Mouse (Mus musculus) intestine, embryonic 15.5 days (tissue): ENCODE measurements around the gene Abhd8. TPM values are rescaled to one million over a fixed set of nuclear protein-coding genes. Genes with fewer than 3 reads are reported as not detected.
"Not testable (repeated sequence)": the region's sequence is repeated elsewhere in the genome, so short reads cannot be mapped to it uniquely, and the experiment has no call there.

Source experiments
- ATAC-seq: fragments of 200-750 bp; cut with Nextera tagmentation; 2 replicates; pipeline ENCODE4 v1.8.0; 2017; ENCODE audit warnings: moderate TSS enrichment, moderate library complexity
- H3K27ac ChIP-seq: fragments of 300-500 bp; sonication (generic); 2 replicates; pipeline ENCODE4 v1.5.1; 2015; ENCODE audit warnings: mild to moderate bottlenecking, inconsistent platforms
- H3K27me3 ChIP-seq: fragments of 300-500 bp; sonication (generic); replicated peaks from 2 replicates; pipeline ENCODE4 v1.6.1; 2015; ENCODE audit warnings: inconsistent platforms
- H3K36me3 ChIP-seq: fragments of 300-500 bp; sonication (generic); 2 replicates; pipeline ENCODE4 v1.6.1; 2015; ENCODE audit warnings: inconsistent platforms
- H3K4me1 ChIP-seq: fragments of 300-500 bp; sonication (generic); replicated peaks from 2 replicates; pipeline ENCODE4 v1.6.1; 2015; ENCODE audit warnings: inconsistent platforms
- H3K4me2 ChIP-seq: fragments of 300-500 bp; sonication (generic); replicated peaks from 2 replicates; pipeline ENCODE4 v1.6.1; 2015; ENCODE audit warnings: mild to moderate bottlenecking, inconsistent platforms
- H3K4me3 ChIP-seq: fragments of 300-500 bp; sonication (generic); replicated peaks from 2 replicates; pipeline ENCODE4 v1.5.1; 2015; ENCODE audit warnings: inconsistent platforms
- H3K9ac ChIP-seq: fragments of 300-500 bp; sonication (generic); 2 replicates; pipeline ENCODE4 v1.6.1; 2015; ENCODE audit warnings: inconsistent platforms
- H3K9me3 ChIP-seq: fragments of 300-500 bp; sonication (generic); 2 replicates; pipeline ENCODE4 v1.6.1; 2016; ENCODE audit warnings: inconsistent platforms
- WGBS: fragments of 180-500 bp; shearing (Covaris S2); methylation state at CpG from one replicate; pipeline ENCODE4 v1.1.7; 2015; 5-methylcytosine and 5-hydroxymethylcytosine counted together
- polyA plus RNA-seq: library from polyadenylated mRNA; unstranded; fragments of >200 nt; fragmentation: Nextera tagmentation; extraction: Ambion mirVana; gene quantifications from 2 replicates; pipeline ENCODE4 v1.2.1, GENCODE M21; 2015

The Abhd8 gene
- polyA plus RNA-seq, 1 experiment from 2014 or later: 37.5 TPM

GRCm38 (mm10) chr8:71445096-71445495, 18.4 kb downstream of the Abhd8 start:
- no peak overlapping the region for H3K4me2 ChIP-seq
- 84% methylated on average over 7 of the region's 7 CpGs for WGBS
- H3K4me1 ChIP-seq: no peaks in the 10 kb centered on the region
- ATAC-seq: no peak
- no peaks in the 10 kb centered on the region for H3K9me3 ChIP-seq
- no peak overlapping the region for H3K9ac ChIP-seq
- H3K27me3 ChIP-seq: no peaks in the 10 kb centered on the region
- H3K27ac ChIP-seq: no peak overlapping the region
- H3K36me3 ChIP-seq: no peaks in the 10 kb centered on the region
- no peak overlapping the region for H3K4me3 ChIP-seq

- WGBS: under 1% methylated on average over 7 of the region's 7 CpGs
- no peak; the same call in 1 of the 2 replicates for ATAC-seq
- Histone ChIP-seq H3K4me3 (no peak overlapping the region), H3K4me1 (no peaks in the 10 kb centered on the region), H3K36me3 (no peaks in the 10 kb centered on the region), H3K27me3 (no peaks in the 10 kb centered on the region), H3K9ac (no peak overlapping the region), H3K9me3 (no peaks in the 10 kb centered on the region), H3K4me2 (no peak overlapping the region), H3K27ac (no peak overlapping the region)
Observed at GRCm38 (mm10) chr8:71441404-71441803, 22.1 kb downstream of the Abhd8 start.

- H3K4me2 ChIP-seq: no peak overlapping the region
- no peaks in the 10 kb centered on the region for H3K36me3 ChIP-seq
- no peak overlapping the region for H3K27ac ChIP-seq
- H3K4me1 ChIP-seq: no peaks in the 10 kb centered on the region
- ATAC-seq: no peak
- H3K4me3 ChIP-seq: no peak overlapping the region
- no peaks in the 10 kb centered on the region for H3K27me3 ChIP-seq
- 49% methylated on average over 3 of the region's 3 CpGs for WGBS
- H3K9ac ChIP-seq: no peak overlapping the region
- no peaks in the 10 kb centered on the region for H3K9me3 ChIP-seq
Observed at GRCm38 (mm10) chr8:71437041-71437440, 26.4 kb downstream of the Abhd8 start.

- not testable (repeated sequence) for H3K36me3 ChIP-seq, H3K9me3 ChIP-seq, H3K9ac ChIP-seq, ATAC-seq, H3K27ac ChIP-seq, H3K4me3 ChIP-seq, H3K27me3 ChIP-seq, H3K4me1 ChIP-seq, H3K4me2 ChIP-seq
- 83% methylated on average over 1 of the region's 1 CpGs for WGBS
Observed at GRCm38 (mm10) chr8:71432935-71433334, 30.5 kb downstream of the Abhd8 start.

- H3K27me3 ChIP-seq: no peaks in the 10 kb centered on the region
- no peak overlapping the region for H3K4me2 ChIP-seq
- H3K9me3 ChIP-seq: no peaks in the 10 kb centered on the region
- no peak overlapping the region for H3K27ac ChIP-seq
- no peaks in the 10 kb centered on the region for H3K4me1 ChIP-seq
- no peak overlapping the region for H3K4me3 ChIP-seq
- no peaks in the 10 kb centered on the region for H3K36me3 ChIP-seq
- ATAC-seq: no peak
- H3K9ac ChIP-seq: no peak overlapping the region
Observed at GRCm38 (mm10) chr8:71422121-71422520, 41.3 kb downstream of the Abhd8 start.

- Histone ChIP-seq H3K4me2 (no peak overlapping the region), H3K36me3 (peaks cover 19% of the 10 kb centered on the region), H3K9me3 (no peaks in the 10 kb centered on the region), H3K4me1 (peaks cover 10% of the 10 kb centered on the region), H3K9ac (no peak overlapping the region), H3K4me3 (no peak overlapping the region), H3K27ac (no peak overlapping the region), H3K27me3 (no peaks in the 10 kb centered on the region)
- ATAC-seq: peak; percentile 41; the same call in 1 of the 2 replicates
- 52% methylated on average over 11 of the region's 11 CpGs for WGBS
Observed at GRCm38 (mm10) chr8:71411535-71412273, 51.8 kb downstream of the Abhd8 start.

- peaks cover 31% of the 10 kb centered on the region for H3K4me1 ChIP-seq
- H3K27ac ChIP-seq: no peak overlapping the region
- H3K4me3 ChIP-seq: no peak overlapping the region
- H3K9ac ChIP-seq: no peak overlapping the region
- no peaks in the 10 kb centered on the region for H3K27me3 ChIP-seq
- H3K9me3 ChIP-seq: no peaks in the 10 kb centered on the region
- 94% methylated on average over 4 of the region's 4 CpGs for WGBS
- peaks cover 19% of the 10 kb centered on the region for H3K36me3 ChIP-seq
- no peak for ATAC-seq
- no peak overlapping the region for H3K4me2 ChIP-seq
Observed at GRCm38 (mm10) chr8:71408231-71408630, 55.2 kb downstream of the Abhd8 start.

- H3K36me3 ChIP-seq: peaks cover 19% of the 10 kb centered on the region
- no peaks in the 10 kb centered on the region for H3K27me3 ChIP-seq
- no peak overlapping the region for H3K27ac ChIP-seq
- 94% methylated on average over 14 of the region's 14 CpGs for WGBS
- H3K9me3 ChIP-seq: no peaks in the 10 kb centered on the region
- peak overlapping the region; percentile 60 for H3K9ac ChIP-seq
- peak overlapping the region; percentile 80 for H3K4me2 ChIP-seq
- ATAC-seq: no peak
- H3K4me1 ChIP-seq: peaks cover 34% of the 10 kb centered on the region
- H3K4me3 ChIP-seq: 0 out of 2 replicates have a peak overlapping the region, but pooled peaks have one; percentile 55
Observed at GRCm38 (mm10) chr8:71407441-71407840, 56.0 kb downstream of the Abhd8 start.

Other genes starting within 250 kb of the Abhd8 start
- 15.4 and 19.5 TPM in 2 replicates for gene Myo9b, start 190.9 kb downstream of the Abhd8 start, polyA plus RNA-seq
- 44.5 and 51.6 TPM in 2 replicates for gene Haus8, start 190.7 kb downstream of the Abhd8 start, polyA plus RNA-seq
- gene Use1, start 96.8 kb downstream of the Abhd8 start, polyA plus RNA-seq: 93.5 and 93.8 TPM in 2 replicates
- 6.7 and 7.9 TPM in 2 replicates for gene Ocel1, start 92.4 kb downstream of the Abhd8 start, polyA plus RNA-seq
- gene Nr2f6, start 81.7 kb downstream of the Abhd8 start, polyA plus RNA-seq: 81.1 and 85.7 TPM in 2 replicates
- gene Ushbp1, start 67.9 kb downstream of the Abhd8 start, polyA plus RNA-seq: 8.8 and 10.8 TPM in 2 replicates
- gene Babam1, start 66.8 kb downstream of the Abhd8 start, polyA plus RNA-seq: 97.8 and 99.8 TPM in 2 replicates
- 31.6 and 41.6 TPM in 2 replicates for gene Ankle1, start 57.6 kb downstream of the Abhd8 start, polyA plus RNA-seq
- 199 and 214 TPM in 2 replicates for gene Mrpl34, start 1.3 kb upstream of the Abhd8 start, polyA plus RNA-seq
- 90.2 and 91.3 TPM in 2 replicates for gene Dda1, start 5.5 kb upstream of the Abhd8 start, polyA plus RNA-seq
- 1.4 TPM in 2 replicates for gene Ano8, start 22.3 kb upstream of the Abhd8 start, polyA plus RNA-seq
- 13.6 and 16.3 TPM in 2 replicates for gene Gtpbp3, start 24.4 kb upstream of the Abhd8 start, polyA plus RNA-seq
- gene Plvap, start 48.1 kb upstream of the Abhd8 start, polyA plus RNA-seq: 76.8 and 79.2 TPM in 2 replicates
- gene Ccdc194, start 62.1 kb upstream of the Abhd8 start, polyA plus RNA-seq: 0.32 and 0.43 TPM in 2 replicates
- gene Bst2, start 73.8 kb upstream of the Abhd8 start, polyA plus RNA-seq: 43.0 and 45.5 TPM in 2 replicates
- 103 and 115 TPM in 2 replicates for gene Mvb12a, start 79.3 kb upstream of the Abhd8 start, polyA plus RNA-seq
- 2.1 and 2.8 TPM in 2 replicates for gene Tmem221, start 95.2 kb upstream of the Abhd8 start, polyA plus RNA-seq
- 0.06 TPM in 1 of 2 replicates, not detected in the other for gene Nxnl1, start 102.9 kb upstream of the Abhd8 start, polyA plus RNA-seq
- 23.3 and 25.1 TPM in 2 replicates for gene Slc27a1, start 105.2 kb upstream of the Abhd8 start, polyA plus RNA-seq
- 241 and 243 TPM in 2 replicates for gene Pgls, start 128.5 kb upstream of the Abhd8 start, polyA plus RNA-seq
- 2.9 and 3.6 TPM in 2 replicates for gene Fam129c, start 134.0 kb upstream of the Abhd8 start, polyA plus RNA-seq
- gene Colgalt1, start 147.3 kb upstream of the Abhd8 start, polyA plus RNA-seq: 70.8 and 73.5 TPM in 2 replicates
- 1.3 and 1.5 TPM in 2 replicates for gene Unc13a, start 208.1 kb upstream of the Abhd8 start, polyA plus RNA-seq
- 9.0 and 9.2 TPM in 2 replicates for gene Jak3, start 212.6 kb upstream of the Abhd8 start, polyA plus RNA-seq
- 1.2 and 1.9 TPM in 2 replicates for gene Insl3, start 225.6 kb upstream of the Abhd8 start, polyA plus RNA-seq
- 16.0 and 17.0 TPM in 2 replicates for gene B3gnt3, start 238.1 kb upstream of the Abhd8 start, polyA plus RNA-seq